Mouse (Mus musculus) limb, embryonic 14.5 days (tissue): ENCODE results near the gene Zfp651. TPM values are rescaled to one million over a fixed set of nuclear protein-coding genes. Genes with fewer than 3 reads are reported as not detected.
A peak's percentile ranks its signal among the peaks of the same experiment; 100 is the strongest.

Experiments used
- ATAC-seq: fragments of 200-750 bp; cut with Nextera tagmentation; 2 replicates; pipeline ENCODE4 v1.8.0; 2017; ENCODE audit warnings: low read depth, moderate number of reproducible peaks, moderate TSS enrichment; ENCODE audit not compliant: low FRiP score
- DNase-seq: peaks from one replicate; pipeline ENCODE4 v3.0.0-alpha.2; 2015; ENCODE audit warnings: low spot score
- H3K27ac ChIP-seq: fragments of 300-500 bp; sonication (generic); replicated peaks from 2 replicates; pipeline ENCODE4 v1.5.1; 2014; ENCODE audit warnings: low read depth, mild to moderate bottlenecking, low read length, moderate library complexity, mixed read lengths
- H3K27me3 ChIP-seq: fragments of 300-500 bp; sonication (generic); 2 replicates; pipeline ENCODE4 v1.6.1; 2014; ENCODE audit warnings: low read length, mixed read lengths; ENCODE audit not compliant: control insufficient read depth, insufficient read depth
- H3K36me3 ChIP-seq: fragments of 300-500 bp; sonication (generic); 2 replicates; pipeline ENCODE4 v1.6.1; 2014; ENCODE audit warnings: mild to moderate bottlenecking, low read length, moderate library complexity, mixed read lengths; ENCODE audit not compliant: control insufficient read depth, insufficient read depth
- H3K4me1 ChIP-seq: fragments of 300-500 bp; sonication (generic); 2 replicates; pipeline ENCODE4 v1.6.1; 2014; ENCODE audit warnings: antibody characterized with exemption, low read length, mixed read lengths; ENCODE audit not compliant: control insufficient read depth, insufficient read depth
- H3K4me2 ChIP-seq: fragments of 300-500 bp; sonication (generic); replicated peaks from 2 replicates; pipeline ENCODE4 v1.6.1; 2014; ENCODE audit warnings: low read depth, mild to moderate bottlenecking, low read length, moderate library complexity; ENCODE audit not compliant: severe bottlenecking
- H3K4me3 ChIP-seq: fragments of 300-500 bp; sonication (generic); replicated peaks from 2 replicates; pipeline ENCODE4 v1.5.1; 2014; ENCODE audit warnings: low read length
- H3K9ac ChIP-seq: fragments of 300-500 bp; sonication (generic); 2 replicates; pipeline ENCODE4 v1.6.1; 2014; ENCODE audit warnings: mild to moderate bottlenecking, low read depth, low read length, moderate library complexity; ENCODE audit not compliant: severe bottlenecking
- H3K9me3 ChIP-seq: fragments of 300-500 bp; sonication (generic); 2 replicates; pipeline ENCODE4 v1.6.1; 2016; ENCODE audit warnings: low read length; ENCODE audit not compliant: control insufficient read depth
- POLR2A ChIP-seq: fragments of 200-500 bp; IDR thresholded peaks from 2 replicates; pipeline ENCODE4 v1.8.0; 2012; ENCODE audit warnings: inconsistent platforms, mild to moderate bottlenecking, moderate library complexity, borderline replicate concordance; ENCODE audit not compliant: insufficient read depth, insufficient read length; ENCODE audit errors: extremely low read depth
- WGBS: fragments of 180-500 bp; shearing (Covaris S2); extraction: QIAGEN DNeasy Blood & Tissue Kit; methylation state at CpG from one replicate; pipeline ENCODE4 v1.1.7; 2014; 5-methylcytosine and 5-hydroxymethylcytosine counted together
- polyA plus RNA-seq, 2 experiments: library from polyadenylated mRNA; depleted of rRNA in 1 of 2; stranded (reverse) in 1 of 2; unstranded in 1 of 2; fragments of >200 nt; fragmentation: Nextera tagmentation in 1 of 2; extraction: Ambion mirVana in 1 of 2; gene quantifications; 2 replicates each; pipeline versions ENCODE4 v1.2.1 to v1.2.3; 2012 to 2014

Gene Zfp651
- polyA plus RNA-seq, 2 experiments = 20.0 to 64.0 TPM

GRCm38 (mm10) chr9:121791206-121791605, 32.1 kb downstream of the Zfp651 start:
- H3K27me3 ChIP-seq = no peaks in the 10 kb centered on the region
- peaks cover 3% of the 10 kb centered on the region; the same call in 1 of the 2 replicates for H3K4me1 ChIP-seq
- H3K9ac ChIP-seq = no peak overlapping the region
- 15% methylated on average over 5 of the region's 5 CpGs for WGBS
- no peaks in the 10 kb centered on the region for H3K9me3 ChIP-seq
- ATAC-seq = peak; percentile 17; the same call in 1 of the 2 replicates
- H3K4me3 ChIP-seq = no peak overlapping the region
- no peak overlapping the region for H3K4me2 ChIP-seq
- TF ChIP-seq POLR2A = no peak
- no peak overlapping the region for H3K27ac ChIP-seq
- DNase-seq = peak; percentile 58
- no peaks in the 10 kb centered on the region for H3K36me3 ChIP-seq

- H3K9ac ChIP-seq = no peak within 1 kb of the TSS
- peaks cover 3% of the 10 kb centered on the region; the same call in 1 of the 2 replicates for H3K4me1 ChIP-seq
- DNase-seq (no peak), ATAC-seq (peak; percentile 16)
- no peak for TF ChIP-seq POLR2A
- WGBS = 56% methylated on average over 19 of the region's 24 CpGs
- H3K4me2 ChIP-seq = no peak within 1 kb of the TSS; the same call in 1 of the 2 replicates
- H3K36me3 ChIP-seq = no peaks in the 10 kb centered on the region
- H3K27me3 ChIP-seq = no peaks in the 10 kb centered on the region
- no peak within 1 kb of the TSS for H3K4me3 ChIP-seq
- H3K9me3 ChIP-seq = no peaks in the 10 kb centered on the region
- no peak within 1 kb of the TSS for H3K27ac ChIP-seq
These were observed 32.8 kb downstream of the Zfp651 start, which contains the start of gene Hhatl for GRCm38 (mm10) chr9:121791757-121792521. TSS of gene Hhatl (minus strand) at chr9:121792507.

- no peak for ATAC-seq
- Histone ChIP-seq H3K4me2 (no peak overlapping the region), H3K4me1 (peaks cover 3% of the 10 kb centered on the region; the same call in 1 of the 2 replicates), H3K9me3 (no peaks in the 10 kb centered on the region), H3K4me3 (no peak overlapping the region), H3K27me3 (no peaks in the 10 kb centered on the region), H3K9ac (no peak overlapping the region), H3K27ac (no peak overlapping the region), H3K36me3 (no peaks in the 10 kb centered on the region)
- 22% methylated on average over 1 of the region's 1 CpGs for WGBS
- no peak for DNase-seq
- no peak for TF ChIP-seq POLR2A
These were observed 35.9 kb downstream of the Zfp651 start for GRCm38 (mm10) chr9:121794972-121795539.

GRCm38 (mm10) chr9:121797722-121798121, 38.6 kb downstream of the Zfp651 start:
- H3K4me2 ChIP-seq = no peak overlapping the region

GRCm38 (mm10) chr9:121798887-121799520, 39.9 kb downstream of the Zfp651 start:
- Histone ChIP-seq H3K27me3 (no peaks in the 10 kb centered on the region), H3K36me3 (no peaks in the 10 kb centered on the region), H3K4me3 (no peak overlapping the region), H3K9ac (no peak overlapping the region), H3K4me1 (peaks cover 3% of the 10 kb centered on the region; the same call in 1 of the 2 replicates), H3K9me3 (no peaks in the 10 kb centered on the region), H3K4me2 (no peak overlapping the region), H3K27ac (no peak overlapping the region)
- no peak for DNase-seq
- no peak for ATAC-seq
- WGBS = 47% methylated on average over 6 of the region's 6 CpGs
- no peak for TF ChIP-seq POLR2A

More at GRCm38 (mm10) chr9:121797722-121798121, 38.6 kb downstream of the Zfp651 start:
- TF ChIP-seq POLR2A = no peak
- no peak overlapping the region for H3K9ac ChIP-seq
- no peak overlapping the region for H3K4me3 ChIP-seq
- H3K27me3 ChIP-seq = no peaks in the 10 kb centered on the region
- WGBS = 12% methylated on average over 12 of the region's 12 CpGs
- peaks cover 3% of the 10 kb centered on the region; the same call in 1 of the 2 replicates for H3K4me1 ChIP-seq
- no peaks in the 10 kb centered on the region for H3K36me3 ChIP-seq
- peak; percentile 26 for DNase-seq
- no peak for ATAC-seq
- H3K9me3 ChIP-seq = no peaks in the 10 kb centered on the region
- H3K27ac ChIP-seq = no peak overlapping the region
